Mouse (Mus musculus) embryonic fibroblast, embryonic 13.5 days (primary cell): ENCODE results near the gene Sult5a1.

ENCODE experiments used
- CTCF ChIP-seq: IDR thresholded peaks from 2 replicates; pipeline ENCODE4 v1.5.1; 2011; ENCODE audit warnings: mild to moderate bottlenecking, control low read depth, low read length, moderate library complexity, borderline replicate concordance; ENCODE audit not compliant: insufficient read depth
- POLR2A ChIP-seq: IDR thresholded peaks from 2 replicates; pipeline ENCODE4 v1.6.1; 2011; ENCODE audit warnings: low read depth, mild to moderate bottlenecking, control low read depth, low read length, moderate library complexity

DNA sequence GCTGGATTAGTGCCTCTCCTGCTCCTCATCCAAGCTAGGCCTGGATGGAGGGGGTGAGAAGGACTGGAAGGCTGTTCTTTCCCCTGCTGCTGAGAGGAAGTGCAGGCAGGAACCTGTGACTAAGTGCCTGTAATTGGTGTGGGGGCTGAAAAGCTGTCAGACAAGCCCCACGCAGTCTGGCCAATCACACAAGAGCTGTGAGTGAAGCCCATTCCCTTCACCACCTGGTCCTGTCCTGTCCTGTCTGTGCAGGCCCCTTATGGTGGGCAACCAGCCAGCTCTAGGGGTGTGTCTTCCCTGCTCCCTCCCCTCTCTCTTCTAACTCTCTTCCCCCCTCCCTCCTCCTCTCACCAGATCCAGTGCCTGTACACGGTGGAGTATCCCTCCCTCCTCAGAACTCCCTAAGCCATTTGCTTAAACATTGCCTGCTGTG is 20.5 kb downstream of the Sult5a1 start:
- no peak for TF ChIP-seq CTCF
- peak; percentile 62 for TF ChIP-seq POLR2A
